Mouse (Mus musculus) layer of hippocampus, adult 2 months (tissue): ENCODE measurements around the gene Vwa1. TPM values are rescaled to one million over a fixed set of nuclear protein-coding genes. Genes with fewer than 3 reads are reported as not detected.
A peak's percentile ranks its signal among the peaks of the same experiment; 100 is the strongest.

Source experiments
- DNase-seq, 2 experiments: peaks; one replicate each; pipeline ENCODE4 v3.0.0; 2022; ENCODE audit warnings: low spot score in 2 of 2
- H3K27ac ChIP-seq: fragments of 200-600 bp; 2 replicates; pipeline ENCODE4 v1.8.1; 2022
- H3K4me3 ChIP-seq: fragments of 200-600 bp; 2 replicates; pipeline ENCODE4 v1.8.1; 2022; ENCODE audit warnings: mild to moderate bottlenecking
- CTCF ChIP-seq: fragments of 200-600 bp; conservative IDR thresholded peaks from 2 replicates; pipeline ENCODE4 v1.8.1; 2022; ENCODE audit warnings: antibody characterized with exemption, mild to moderate bottlenecking, moderate library complexity
- microRNA-seq, 2 experiments: library from miRNA; unstranded; fragments of <30 nt; microRNA quantifications; one replicate each; pipeline ENCODE4 v1.2.0; 2021
- total RNA-seq, 2 experiments: library from RNA; stranded (reverse); gene quantifications; 2 replicates each; pipeline ENCODE4 v1.2.3; 2021

Gene Vwa1
- total RNA-seq, 2 experiments from 2014 or later = 9.6 to 9.8 TPM

DNA sequence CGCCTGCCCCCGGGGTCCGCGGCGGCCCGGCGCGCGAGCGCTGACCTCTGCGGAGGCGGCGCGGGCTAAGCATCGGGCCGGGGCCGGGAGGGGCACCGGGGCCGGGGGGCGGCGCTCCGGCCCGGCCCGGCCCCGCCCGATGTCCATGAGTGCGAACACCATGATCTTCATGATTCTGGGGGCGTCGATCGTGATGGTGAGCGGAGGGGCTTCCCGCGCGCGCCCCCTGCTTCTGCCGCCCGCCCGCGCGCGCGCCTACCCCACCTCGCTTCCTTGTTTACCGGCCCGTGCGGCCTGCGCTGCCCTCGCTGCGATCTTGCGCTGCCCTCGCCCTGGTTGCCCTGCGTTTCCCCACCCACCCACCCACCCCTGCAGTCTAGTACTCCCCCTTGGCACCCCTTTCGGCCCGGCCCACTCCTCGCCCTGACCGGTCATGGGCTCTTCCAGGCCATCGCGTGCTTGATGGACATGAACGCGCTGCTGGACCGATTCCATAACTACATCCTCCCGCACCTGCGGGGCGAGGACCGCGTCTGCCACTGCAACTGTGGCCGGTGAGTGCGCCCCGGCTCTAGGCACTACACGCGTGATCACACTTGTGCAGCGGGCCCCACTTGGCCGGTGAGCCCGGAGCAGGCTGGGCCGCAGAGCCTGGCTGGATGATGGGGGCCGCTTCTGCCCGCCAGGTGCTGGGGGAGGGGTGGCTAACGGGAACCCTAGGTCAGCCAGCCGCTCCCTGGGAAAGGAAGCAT, 39.4 kb downstream of the Vwa1 start:
- H3K27ac ChIP-seq = peak overlapping the region; percentile 96
- H3K4me3 ChIP-seq = peak overlapping the region; percentile 81
- peak in 1 of 2 experiments; percentile 28 for DNase-seq
- no peak for TF ChIP-seq CTCF

DNA sequence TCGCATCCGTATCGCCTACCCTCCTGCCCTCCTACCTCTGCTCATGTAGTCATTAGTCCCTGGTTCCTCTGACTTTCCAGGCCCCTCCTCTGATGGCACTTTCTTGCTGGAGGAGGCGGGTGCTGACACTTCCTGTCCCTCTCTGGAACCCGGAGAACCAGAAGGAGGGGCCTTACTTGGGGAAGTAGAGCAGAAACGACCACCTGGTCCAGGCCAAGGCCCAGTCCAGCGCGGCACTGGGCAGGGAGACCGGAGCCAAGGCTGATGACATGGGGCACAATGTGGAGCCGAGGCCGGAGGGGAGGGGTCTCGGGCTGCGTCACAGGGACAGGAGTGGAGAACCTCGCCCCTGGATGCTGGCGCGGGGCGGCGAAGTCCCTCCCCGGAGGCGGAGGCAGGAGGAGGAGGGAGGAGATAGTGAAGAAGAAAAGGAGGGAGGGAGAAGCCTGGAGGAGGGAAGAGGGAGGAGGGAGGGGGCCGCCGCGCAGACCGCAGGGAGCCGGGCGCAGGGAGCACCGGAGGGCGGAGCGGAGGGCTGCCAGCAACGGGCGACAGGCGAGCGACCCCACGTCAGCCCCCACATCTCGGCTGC, 40.1 kb downstream of the Vwa1 start, which contains the start of gene Tmem240:
Gene Tmem240, plus strand, starts transcription at position 451 of the 592 bp plus-strand sequence.
- DNase-seq = peak; percentile 86 to 94
- Histone ChIP-seq H3K4me3 (peak within 1 kb of the TSS; percentile 81), H3K27ac (peak within 1 kb of the TSS; percentile 96)
- no peak for TF ChIP-seq CTCF

DNA sequence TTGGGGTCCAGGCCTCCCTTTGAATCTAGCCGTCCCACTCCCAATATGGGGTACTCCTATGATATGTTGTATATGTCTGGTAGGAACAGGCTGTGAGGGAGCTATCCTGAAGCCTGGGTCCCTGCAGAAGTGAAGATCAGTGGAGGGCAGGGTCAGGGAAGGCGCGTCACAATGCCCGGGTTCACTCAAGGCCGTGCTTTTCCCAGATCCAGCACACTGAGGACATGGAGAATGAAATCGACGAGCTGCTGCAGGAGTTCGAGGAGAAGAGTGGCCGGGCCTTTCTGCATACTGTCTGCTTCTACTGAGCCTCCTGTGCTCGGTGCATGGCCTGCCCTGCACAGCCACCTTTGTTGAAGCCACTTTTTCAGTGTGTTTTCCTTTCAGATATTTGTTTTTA, 41.2 kb downstream of the Vwa1 start:
- no peak for DNase-seq
- H3K4me3 ChIP-seq = no peak overlapping the region
- H3K27ac ChIP-seq = peak overlapping the region; percentile 96
- TF ChIP-seq CTCF = no peak

DNA sequence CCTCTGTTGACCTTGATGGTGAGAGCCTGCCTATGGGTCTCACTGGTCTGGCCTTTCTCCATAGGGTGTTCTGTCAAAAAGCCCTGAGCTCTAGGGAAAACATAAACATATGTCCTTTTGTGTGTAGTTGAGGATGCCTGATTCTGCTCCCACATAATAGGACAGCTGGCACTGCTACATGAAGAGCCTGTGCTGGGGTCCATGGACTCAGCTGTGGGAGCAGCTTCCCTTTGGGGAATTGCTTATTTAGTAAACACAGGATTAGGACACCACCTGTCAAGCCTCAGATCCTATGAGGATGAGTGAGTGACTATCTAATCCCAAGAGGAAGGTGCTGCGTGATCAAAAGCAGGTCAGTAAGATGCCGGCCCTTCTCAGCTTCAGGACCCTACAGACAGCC, 46.5 kb downstream of the Vwa1 start:
- DNase-seq = no peak
- TF ChIP-seq CTCF = no peak

DNA sequence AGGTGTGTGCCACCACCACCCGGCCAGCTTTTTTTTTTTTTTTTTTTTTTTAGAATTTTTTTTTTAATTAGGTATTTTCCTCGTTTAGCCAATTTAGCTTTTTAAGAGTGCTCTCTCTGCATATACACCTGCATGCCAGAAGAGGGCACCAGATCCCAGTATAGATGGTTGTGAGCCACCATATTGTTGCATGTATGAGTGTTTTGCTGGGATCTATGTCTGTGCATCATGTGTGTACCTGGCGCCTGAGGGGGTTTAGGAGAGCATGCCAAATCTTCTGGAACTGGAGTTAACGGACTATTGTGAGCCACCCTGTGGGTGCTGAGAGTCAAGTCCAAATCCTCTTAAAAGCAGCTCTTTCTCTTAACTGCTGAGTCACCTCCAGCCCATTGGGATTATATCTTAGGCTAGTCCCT, 52.8 kb downstream of the Vwa1 start:
- no peak overlapping the region for H3K27ac ChIP-seq
- DNase-seq = no peak
- peak; percentile 78 for TF ChIP-seq CTCF
- no peak overlapping the region for H3K4me3 ChIP-seq

More for the DNA sequence above, 46.5 kb downstream of the Vwa1 start:
- no peak overlapping the region for H3K27ac ChIP-seq
- no peak overlapping the region for H3K4me3 ChIP-seq

Small RNA genes lying within 50 kb of the gene (microRNA-seq; reads per million reads assigned to microRNA genes)
- 0 reads per million in 2 experiments for gene Gm27743

Other genes with a start within 250 kb of the Vwa1 start
- gene Nadk, start 212.3 kb downstream of the Vwa1 start, total RNA-seq = 10 to 100 TPM; 61.2 to 63.5 TPM
- 10 to 100 TPM; 39.7 to 40.3 TPM for gene Slc35e2, start 173.3 kb downstream of the Vwa1 start, total RNA-seq
- gene Cdk11b, start 149.8 kb downstream of the Vwa1 start, total RNA-seq = 10 to 100 TPM; 43.6 to 48.8 TPM
- not detected for gene Gm10563, start 129.3 kb downstream of the Vwa1 start, total RNA-seq
- 1 to 10 TPM; 2.7 to 3.4 TPM for gene Mmp23, start 121.3 kb downstream of the Vwa1 start, total RNA-seq
- 100 to 1,000 TPM; 111 to 114 TPM for gene Mib2, start 105.5 kb downstream of the Vwa1 start, total RNA-seq
- gene Fndc10, start 80.4 kb downstream of the Vwa1 start, total RNA-seq = 10 to 100 TPM; 26.5 to 27.9 TPM
- 10 to 100 TPM; 90.9 to 92.8 TPM for gene Ssu72, start 69.9 kb downstream of the Vwa1 start, total RNA-seq
- gene Tmem240, start 39.9 kb downstream of the Vwa1 start, total RNA-seq = 10 to 100 TPM; 32.7 to 39.0 TPM
- 10 to 100 TPM; 49.9 to 51.4 TPM for gene Atad3a, start 13.6 kb downstream of the Vwa1 start, total RNA-seq
- 10 to 100 TPM; 24.0 to 24.8 TPM for gene Tmem88b, start 11.2 kb upstream of the Vwa1 start, total RNA-seq
- under 1 TPM in 1 of 2 experiments, not detected in 1; 0.32 TPM for gene Ankrd65, start 15.7 kb upstream of the Vwa1 start, total RNA-seq
- gene Mrpl20, start 28.2 kb upstream of the Vwa1 start, total RNA-seq = 10 to 100 TPM; 86.6 to 89.6 TPM
- 10 to 100 TPM; 79.4 to 94.2 TPM for gene Ccnl2, start 37.8 kb upstream of the Vwa1 start, total RNA-seq
- gene Aurkaip1, start 56.6 kb upstream of the Vwa1 start, total RNA-seq = 100 to 1,000 TPM; 102 to 105 TPM
- gene Mxra8, start 65.0 kb upstream of the Vwa1 start, total RNA-seq = 10 to 100 TPM in 1 of 2 experiments, 1 to 10 TPM in 1; 8.4 to 10.6 TPM
- 10 to 100 TPM; 80.8 to 81.9 TPM for gene Dvl1, start 72.7 kb upstream of the Vwa1 start, total RNA-seq
- gene Tas1r3, start 88.7 kb upstream of the Vwa1 start, total RNA-seq = under 1 TPM; 0.33 to 0.44 TPM
- gene Cptp, start 94.7 kb upstream of the Vwa1 start, total RNA-seq = 10 to 100 TPM; 29.2 to 31.7 TPM
- gene Ints11, start 94.8 kb upstream of the Vwa1 start, total RNA-seq = 10 to 100 TPM; 33.7 to 35.8 TPM
- 10 to 100 TPM; 62.3 to 68.1 TPM for gene Pusl1, start 117.1 kb upstream of the Vwa1 start, total RNA-seq
- 100 to 1,000 TPM; 121 to 129 TPM for gene Acap3, start 117.1 kb upstream of the Vwa1 start, total RNA-seq
- 10 to 100 TPM; 69.8 to 71.2 TPM for gene Ube2j2, start 169.1 kb upstream of the Vwa1 start, total RNA-seq
- 10 to 100 TPM; 11.5 to 18.0 TPM for gene C1qtnf12, start 187.6 kb upstream of the Vwa1 start, total RNA-seq
- 10 to 100 TPM in 1 of 2 experiments, 1 to 10 TPM in 1; 9.3 to 10.1 TPM for gene B3galt6, start 218.0 kb upstream of the Vwa1 start, total RNA-seq
- gene Sdf4, start 218.2 kb upstream of the Vwa1 start, total RNA-seq = 100 to 1,000 TPM; 191 to 194 TPM
- gene Tnfrsf4, start 239.1 kb upstream of the Vwa1 start, total RNA-seq = 1 to 10 TPM; 1.3 to 2.3 TPM